Mouse (Mus musculus) G1E (cell line): Measurements from ENCODE around the gene Mtif3. TPM values are rescaled to one million over a fixed set of nuclear protein-coding genes. Genes with fewer than 3 reads are reported as not detected.

Experiments
- ATAC-seq: 2 replicates; pipeline ENCODE4 v1.8.0; 2016; ENCODE audit warnings: mild to moderate bottlenecking; ENCODE audit not compliant: insufficient number of reproducible peaks, poor library complexity, low FRiP score, severe bottlenecking; ENCODE audit errors: extremely low read depth
- DNase-seq: peaks from one replicate; pipeline ENCODE4 v3.0.0; 2012; ENCODE audit warnings: low spot score
- H3K27me3 ChIP-seq: 2 replicates; pipeline ENCODE4 v1.6.1; 2012; ENCODE audit warnings: mild to moderate bottlenecking, low read length, inconsistent platforms; ENCODE audit not compliant: insufficient read depth
- H3K36me3 ChIP-seq: replicated peaks from 2 replicates; pipeline ENCODE3; 2012; ENCODE audit warnings: mild to moderate bottlenecking, inconsistent platforms
- H3K4me1 ChIP-seq: 2 replicates; pipeline ENCODE4 v1.6.1; 2012; ENCODE audit warnings: low read depth, low read length, inconsistent platforms, mixed read lengths; ENCODE audit not compliant: insufficient read depth
- H3K4me3 ChIP-seq: 2 replicates; pipeline ENCODE4 v1.5.1; 2012; ENCODE audit warnings: low read depth, mild to moderate bottlenecking, inconsistent platforms, low read length, moderate library complexity, mixed read lengths
- H3K9me3 ChIP-seq: replicated peaks from 2 replicates; pipeline ENCODE4 v1.6.1; 2012; ENCODE audit warnings: inconsistent platforms
- CTCF ChIP-seq: IDR thresholded peaks from 2 replicates; pipeline ENCODE4 v1.5.1; 2012; ENCODE audit warnings: low read depth, low read length, inconsistent platforms, mixed read lengths
- GATA1 ChIP-seq: IDR thresholded peaks from 2 replicates; pipeline ENCODE4 v1.6.1; 2012; ENCODE audit warnings: borderline replicate concordance, low read length, inconsistent platforms, mixed read lengths
- GATA2 ChIP-seq: IDR thresholded peaks from 2 replicates; pipeline ENCODE4 v1.6.1; 2012; ENCODE audit warnings: low read depth, low read length, inconsistent platforms, borderline replicate concordance
- POLR2AphosphoS5 ChIP-seq: IDR thresholded peaks from 2 replicates; pipeline ENCODE4 v1.6.1; 2012; ENCODE audit warnings: low read depth, low read length, inconsistent platforms; ENCODE audit not compliant: insufficient replicate concordance
- TAL1 ChIP-seq: conservative IDR thresholded peaks from 2 replicates; pipeline ENCODE4 v1.6.1; 2012; ENCODE audit warnings: low read depth, low read length, inconsistent platforms, mixed read lengths
- polyA plus RNA-seq: library from polyadenylated mRNA; stranded (reverse); fragments of >175 nt; gene quantifications from 2 replicates; pipeline ENCODE4 v1.2.3, GENCODE M21; 2012
- total RNA-seq, 2 experiments: library from RNA; stranded (forward) in 1 of 2; stranded (reverse) in 1 of 2; fragments of 200-1000 nt in 1 of 2; fragments of >200 nt in 1 of 2; fragmentation: Nextera tagmentation in 1 of 2; gene quantifications; 2 replicates each; pipeline ENCODE4 v1.2.3; 2014 to 2017

Gene Mtif3
- total and polyA plus RNA-seq, 3 experiments, result 7.6 to 28.9 (median 14.4) TPM

- H3K36me3 ChIP-seq, result peaks cover 100% of the 10 kb centered on the region
- H3K4me1 ChIP-seq, result peaks cover 52% of the 10 kb centered on the region
- H3K27me3 ChIP-seq, result no peaks in the 10 kb centered on the region; the same call in 1 of the 2 replicates
- DNase-seq (no peak), ATAC-seq (no peak)
- no peak for TF ChIP-seq GATA1
- TF ChIP-seq CTCF, result no peak
- no peak for TF ChIP-seq GATA2
- no peak for TF ChIP-seq TAL1
- TF ChIP-seq POLR2AphosphoS5, result no peak
- H3K4me3 ChIP-seq, result no peak overlapping the region
- H3K9me3 ChIP-seq, result no peaks in the 10 kb centered on the region
Observed at GRCm38 (mm10) chr5:146956678-146957077, 6.9 kb downstream of the Mtif3 start.

- no peaks in the 10 kb centered on the region for H3K9me3 ChIP-seq
- peaks cover 100% of the 10 kb centered on the region for H3K36me3 ChIP-seq
- H3K27me3 ChIP-seq, result no peaks in the 10 kb centered on the region; the same call in 1 of the 2 replicates
- DNase-seq, result no peak
- TF ChIP-seq POLR2AphosphoS5 (no peak), CTCF (no peak), GATA1 (no peak), GATA2 (no peak), TAL1 (no peak)
- peaks cover 51% of the 10 kb centered on the region for H3K4me1 ChIP-seq
- no peak for ATAC-seq
- H3K4me3 ChIP-seq, result no peak overlapping the region
Observed at GRCm38 (mm10) chr5:146955651-146956050, 7.9 kb downstream of the Mtif3 start.

- peaks cover 100% of the 10 kb centered on the region for H3K36me3 ChIP-seq
- DNase-seq (no peak), ATAC-seq (no peak)
- TF ChIP-seq TAL1, result no peak
- TF ChIP-seq GATA1, result no peak
- TF ChIP-seq CTCF, result no peak
- no peak for TF ChIP-seq POLR2AphosphoS5
- TF ChIP-seq GATA2, result no peak
- H3K4me3 ChIP-seq, result no peak overlapping the region
- H3K4me1 ChIP-seq, result peaks cover 61% of the 10 kb centered on the region
- H3K27me3 ChIP-seq, result no peaks in the 10 kb centered on the region; the same call in 1 of the 2 replicates
- no peaks in the 10 kb centered on the region for H3K9me3 ChIP-seq
Observed at GRCm38 (mm10) chr5:146954576-146954975, 9.0 kb downstream of the Mtif3 start.

- peak; percentile 94 for DNase-seq
- Histone ChIP-seq H3K36me3 (peaks cover 42% of the 10 kb centered on the region), H3K4me3 (peak within 1 kb of the TSS; percentile 92), H3K9me3 (peaks cover 3% of the 10 kb centered on the region), H3K4me1 (peaks cover 49% of the 10 kb centered on the region), H3K27me3 (peaks cover 4% of the 10 kb centered on the region; the same call in 1 of the 2 replicates)
- no peak for TF ChIP-seq GATA2
- no peak for TF ChIP-seq CTCF
- ATAC-seq, result peak; percentile 74
Observed at GRCm38 (mm10) chr5:146948508-146949088, 15.0 kb downstream of the Mtif3 start, which contains the start of gene Gtf3a. Gtf3a (plus strand) TSS chr5:146948657.

- H3K4me1 ChIP-seq, result peaks cover 44% of the 10 kb centered on the region
- DNase-seq, result no peak
- ATAC-seq, result 0 out of 2 replicates have a peak, but pooled peaks have one; percentile 1
Observed at GRCm38 (mm10) chr5:146948041-146948507, 15.5 kb downstream of the Mtif3 start.

GRCm38 (mm10) chr5:146947497-146947896 is 16.1 kb downstream of the Mtif3 start:
- peaks cover 31% of the 10 kb centered on the region for H3K36me3 ChIP-seq
- H3K27me3 ChIP-seq, result peaks cover 8% of the 10 kb centered on the region; the same call in 1 of the 2 replicates
- ATAC-seq, result no peak
- H3K4me3 ChIP-seq, result no peak overlapping the region
- peaks cover 38% of the 10 kb centered on the region for H3K4me1 ChIP-seq
- peaks cover 3% of the 10 kb centered on the region for H3K9me3 ChIP-seq
- no peak for DNase-seq
- no peak for TF ChIP-seq GATA2
- no peak for TF ChIP-seq TAL1
- no peak for TF ChIP-seq GATA1
- TF ChIP-seq POLR2AphosphoS5, result no peak
- TF ChIP-seq CTCF, result no peak

More at GRCm38 (mm10) chr5:146948041-146948507, 15.5 kb downstream of the Mtif3 start:
- H3K36me3 ChIP-seq, result peaks cover 37% of the 10 kb centered on the region
- H3K9me3 ChIP-seq, result peaks cover 3% of the 10 kb centered on the region
- peak overlapping the region; percentile 92 for H3K4me3 ChIP-seq
- TF ChIP-seq GATA2 (no peak), TAL1 (no peak), POLR2AphosphoS5 (no peak), GATA1 (no peak), CTCF (no peak)
- H3K27me3 ChIP-seq, result peaks cover 4% of the 10 kb centered on the region; the same call in 1 of the 2 replicates
